Mouse (Mus musculus) bone marrow, adult 2 months (tissue): Measurements from ENCODE around the gene Ubap2.

Source experiments
- CTCF ChIP-seq: fragments of 200-500 bp; IDR thresholded peaks from 2 replicates; pipeline ENCODE4 v1.5.1; 2011; ENCODE audit warnings: low read length, control low read depth; ENCODE audit not compliant: control insufficient read depth, insufficient read depth
- POLR2A ChIP-seq: fragments of 200-500 bp; IDR thresholded peaks from 2 replicates; pipeline ENCODE4 v1.6.1; 2011; ENCODE audit warnings: low read depth, mild to moderate bottlenecking, control low read depth, low read length, borderline replicate concordance; ENCODE audit not compliant: control insufficient read depth

DNA sequence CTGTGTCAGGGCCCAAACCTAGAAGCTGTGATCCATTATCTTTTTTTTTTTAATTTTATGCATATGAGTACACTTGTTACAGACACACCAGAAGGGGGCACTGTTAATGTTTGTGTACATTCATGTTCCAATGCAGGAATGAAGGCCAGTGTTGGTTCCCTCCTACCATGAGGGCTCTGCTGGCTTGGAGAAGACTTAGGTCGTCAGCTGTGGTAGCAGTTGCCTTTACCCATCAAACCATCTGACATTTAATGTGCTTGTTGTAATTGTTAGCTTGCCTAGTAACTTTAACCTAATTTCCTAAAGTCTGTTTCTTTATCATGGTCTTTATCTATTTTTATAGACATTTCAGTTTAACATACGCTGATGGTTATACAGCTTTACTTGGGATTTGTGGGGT is 104.0 kb downstream of the Ubap2 start:
- no peak for TF ChIP-seq CTCF
- no peak for TF ChIP-seq POLR2A
